9 mouse cellular contexts compared by ENCODE assay signal in genomic region chr10:59667377-59667776, GRCm38 (mm10). TPM values are rescaled to one million over a fixed set of nuclear protein-coding genes. Genes with fewer than 3 reads are reported as not detected.
DNase-seq lines count a peak whose midpoint lies in the region; ATAC-seq and TF ChIP-seq lines count a peak whose summit lies in the region.
"Had no signal": no experiment of that assay in that cellular context is flagged by ENCODE, and none has a peak within 500 bp of the region (broad histone marks: within the 10 kb centered on the region; RNA-seq: fewer than 3 reads in every experiment).

No protein-coding gene starts in this region.

- no peak for TF ChIP-seq POLR2A in thymus, adult 2 months (IDR thresholded peaks at IDR 0.05; ENCODE audit: control insufficient read depth, extremely low read depth, insufficient read depth, low read length, poor library complexity)

- no peak overlapping the region for H3K9ac ChIP-seq in hindbrain, embryonic 16.5 days (ENCODE audit: low read depth, low read length)
- H3K9ac ChIP-seq in hindbrain, embryonic 11.5 days (ENCODE audit: low read depth, low read length): no peak overlapping the region

- WGBS in hindbrain, embryonic 16.5 days: 33% methylated on average over 6 of the region's 6 CpGs
- 77% methylated on average over 6 of the region's 6 CpGs for WGBS in hindbrain, embryonic 11.5 days
- whole genome bisulfite sequencing in thymus, adult 2 months: 71% methylated on average over 6 of the region's 6 CpGs

- peaks cover 4% of the 10 kb centered on the region for H3K4me1 ChIP-seq in hindbrain, embryonic 16.5 days (ENCODE audit: control insufficient read depth, insufficient read depth, low read depth, low read length)
- H3K4me1 ChIP-seq in hindbrain, embryonic 11.5 days (replicated peaks; ENCODE audit: control insufficient read depth, insufficient read depth, low read length): no peaks in the 10 kb centered on the region
- H3K4me1 ChIP-seq in thymus, adult 2 months (replicated peaks; ENCODE audit: control insufficient read depth, insufficient read depth, low read length): peaks cover 2% of the 10 kb centered on the region; the same call in 1 of the 2 replicates

- no peak overlapping the region for H3K4me2 ChIP-seq in hindbrain, embryonic 16.5 days (ENCODE audit: low read length)
- H3K4me2 ChIP-seq in hindbrain, embryonic 11.5 days (replicated peaks; ENCODE audit: low read depth, low read length): no peak overlapping the region

- DNase-seq in hindbrain, embryonic 11.5 days (ENCODE audit: low spot score): no peak
- DNase-seq in R1 (ENCODE audit: low read depth, low spot score): peak; percentile 24
- peak; percentile 73 to 76 for DNase-seq in cerebellum, postnatal 25 days
- peak; percentile 13 to 40 for DNase-seq in kidney, postnatal 4 days
- DNase-seq in right cerebral cortex, postnatal 4 days: peak; percentile 8
- no peak for DNase-seq in gastrocnemius, postnatal 10 days
- DNase-seq in thymus, adult 2 months: no peak

- no peaks in the 10 kb centered on the region for H3K9me3 ChIP-seq in hindbrain, embryonic 16.5 days (ENCODE audit: control insufficient read depth, low read length)
- H3K9me3 ChIP-seq in hindbrain, embryonic 11.5 days (ENCODE audit: control insufficient read depth, low read length): no peaks in the 10 kb centered on the region

- H3K27ac ChIP-seq in hindbrain, embryonic 16.5 days (ENCODE audit: low read depth, low read length): 0 out of 2 replicates have a peak overlapping the region, but pooled peaks have one; percentile 34
- H3K27ac ChIP-seq in hindbrain, embryonic 11.5 days (ENCODE audit: low read depth, low read length): no peak overlapping the region
- H3K27ac ChIP-seq in thymus, adult 2 months (ENCODE audit: control insufficient read depth, insufficient read depth, low read length): no peak overlapping the region
- H3K27ac ChIP-seq: left cerebral cortex, adult 2 months had no signal

- no peaks in the 10 kb centered on the region for H3K36me3 ChIP-seq in hindbrain, embryonic 16.5 days (ENCODE audit: control insufficient read depth, insufficient read depth, low read length)
- no peaks in the 10 kb centered on the region for H3K36me3 ChIP-seq in hindbrain, embryonic 11.5 days (ENCODE audit: control insufficient read depth, insufficient read depth, low read length)
- no peaks in the 10 kb centered on the region for H3K36me3 ChIP-seq in thymus, adult 2 months (ENCODE audit: control insufficient read depth, insufficient read depth, low read length)

- TF ChIP-seq CTCF in thymus, adult 2 months (IDR thresholded peaks at IDR 0.05; ENCODE audit: borderline replicate concordance, control insufficient read depth, extremely low read depth, insufficient read depth, low read length, poor library complexity): no peak

- no peak overlapping the region for H3K4me3 ChIP-seq in hindbrain, embryonic 16.5 days (ENCODE audit: low read length)
- H3K4me3 ChIP-seq in hindbrain, embryonic 11.5 days (ENCODE audit: low read depth, low read length): no peak overlapping the region
- no peak overlapping the region for H3K4me3 ChIP-seq in thymus, adult 2 months (ENCODE audit: control insufficient read depth, insufficient read depth, low read length)
- H3K4me3 ChIP-seq: left cerebral cortex, adult 2 months had no signal

- ATAC-seq in hindbrain, embryonic 16.5 days: peak; percentile 61
- ATAC-seq in hindbrain, embryonic 11.5 days (ENCODE audit: low FRiP score): no peak

- no peaks in the 10 kb centered on the region for H3K27me3 ChIP-seq in hindbrain, embryonic 16.5 days (replicated peaks; ENCODE audit: control insufficient read depth, insufficient read depth, low read length)
- H3K27me3 ChIP-seq in hindbrain, embryonic 11.5 days (ENCODE audit: control insufficient read depth, insufficient read depth, low read length): no peaks in the 10 kb centered on the region
- H3K27me3 ChIP-seq in thymus, adult 2 months (ENCODE audit: control insufficient read depth, insufficient read depth, low read length): no peaks in the 10 kb centered on the region

RNA-seq across cellular contexts. Expression of gene Micu1, which starts 34.9 kb away (rescaled TPM):
- polyA plus RNA-seq in hindbrain, embryonic 16.5 days (2015; fragmentation: Nextera tagmentation; extraction: Ambion mirVana): 85.0 and 87.1 TPM in 2 replicates
- 60.4 and 69.0 TPM in 2 replicates for polyA plus RNA-seq in hindbrain, embryonic 11.5 days (2014; fragmentation: Nextera tagmentation; extraction: Ambion mirVana)
- 10 to 100 TPM; 80.3 to 94.7 TPM for total RNA-seq in gastrocnemius, postnatal 10 days (2021)
- polyA plus RNA-seq in thymus, adult 2 months (2012; rRNA removed): 53.8 and 57.5 TPM in 2 replicates

RNA-seq across cellular contexts. Expression of gene Mcu, which starts 50.9 kb away (rescaled TPM):
- 35.7 and 35.9 TPM in 2 replicates for polyA plus RNA-seq in hindbrain, embryonic 16.5 days (2015; fragmentation: Nextera tagmentation; extraction: Ambion mirVana)
- polyA plus RNA-seq in hindbrain, embryonic 11.5 days (2014; fragmentation: Nextera tagmentation; extraction: Ambion mirVana): 21.8 and 24.7 TPM in 2 replicates
- 10 to 100 TPM; 63.1 to 65.2 TPM for total RNA-seq in gastrocnemius, postnatal 10 days (2021)
- 18.2 and 23.1 TPM in 2 replicates for polyA plus RNA-seq in thymus, adult 2 months (2012; rRNA removed)

RNA-seq across cellular contexts. Expression of gene Gm10322, which starts 51.5 kb away (rescaled TPM):
- not detected in 2 replicates for polyA plus RNA-seq in hindbrain, embryonic 16.5 days (2015; fragmentation: Nextera tagmentation; extraction: Ambion mirVana)
- polyA plus RNA-seq in hindbrain, embryonic 11.5 days (2014; fragmentation: Nextera tagmentation; extraction: Ambion mirVana): not detected in 2 replicates
- total RNA-seq in gastrocnemius, postnatal 10 days (2021): not detected
- 1.5 TPM in 1 of 2 replicates, not detected in the other for polyA plus RNA-seq in thymus, adult 2 months (2012; rRNA removed)
- total RNA-seq: left cerebral cortex, adult 2 months had no signal

Comparison
In these comparisons a context has a peak if more than half of its experiments do, and no peak if none do; other contexts are left out.
1. DNase-seq: peak in R1 (single experiment), cerebellum, postnatal 25 days (2 of 2), kidney, postnatal 4 days (2 of 2) and right cerebral cortex, postnatal 4 days (single experiment); none in hindbrain, embryonic 11.5 days (single experiment), gastrocnemius, postnatal 10 days (single experiment) and thymus, adult 2 months (single experiment).